Mouse (Mus musculus): ENCODE measurements around the gene Ezr.

Gene Ezr

GRCm38 (mm10) chr17:6768301-6768788 lies 14.2 kb downstream of the Ezr start:
- no peak for DNase-seq (ENCODE audit: low spot score in 2 of 2)

DNA sequence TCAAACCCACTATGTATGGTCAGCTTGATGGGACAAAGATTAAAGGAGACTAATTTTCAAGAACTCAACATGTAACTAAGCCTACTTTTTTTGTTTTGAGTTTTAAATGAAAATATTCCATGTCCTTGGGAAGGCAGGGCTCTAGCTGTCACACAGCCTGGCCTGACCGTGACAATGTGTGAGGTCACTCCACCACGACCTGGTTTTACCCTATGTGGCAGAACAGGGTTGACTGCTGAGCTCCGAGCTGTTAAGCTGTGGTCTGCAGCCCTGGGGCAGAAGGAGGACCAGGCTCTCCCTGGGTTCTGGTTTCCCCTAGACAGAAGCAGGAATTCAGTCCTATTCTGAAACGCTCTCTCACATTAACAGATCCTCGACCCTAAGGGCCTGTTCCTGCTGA lies 14.8 kb downstream of the Ezr start:
- DNase-seq (ENCODE audit: low spot score in 2 of 2) = no peak

- no peak for DNase-seq (ENCODE audit: low spot score in 2 of 2)
Measured at GRCm38 (mm10) chr17:6766823-6767222, 15.8 kb downstream of the Ezr start.

- DNase-seq (ENCODE audit: low spot score in 2 of 2) = no peak
Measured at GRCm38 (mm10) chr17:6765886-6766285, 16.7 kb downstream of the Ezr start.

- DNase-seq (ENCODE audit: low spot score in 2 of 2) = no peak
Measured at GRCm38 (mm10) chr17:6764730-6765129, 17.9 kb downstream of the Ezr start.

DNA sequence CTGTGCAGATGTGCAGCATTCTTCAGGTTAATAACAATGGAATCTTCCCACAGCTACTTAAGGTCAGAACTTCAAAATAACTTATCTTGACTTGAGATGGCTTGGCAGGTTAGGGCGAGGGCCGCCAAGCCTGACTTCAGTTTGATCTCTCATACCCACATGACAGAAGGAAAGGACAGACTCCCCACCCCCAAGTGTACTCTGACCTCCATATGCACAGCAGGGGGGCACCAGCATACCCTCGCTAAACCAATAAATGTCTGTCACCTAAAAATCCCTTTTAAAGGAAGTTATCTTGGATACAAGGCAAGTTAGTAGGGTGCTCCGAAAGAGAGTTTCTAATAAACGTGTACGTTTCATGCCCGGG lies 18.4 kb downstream of the Ezr start:
- no peak for DNase-seq (ENCODE audit: low spot score in 2 of 2)

DNA sequence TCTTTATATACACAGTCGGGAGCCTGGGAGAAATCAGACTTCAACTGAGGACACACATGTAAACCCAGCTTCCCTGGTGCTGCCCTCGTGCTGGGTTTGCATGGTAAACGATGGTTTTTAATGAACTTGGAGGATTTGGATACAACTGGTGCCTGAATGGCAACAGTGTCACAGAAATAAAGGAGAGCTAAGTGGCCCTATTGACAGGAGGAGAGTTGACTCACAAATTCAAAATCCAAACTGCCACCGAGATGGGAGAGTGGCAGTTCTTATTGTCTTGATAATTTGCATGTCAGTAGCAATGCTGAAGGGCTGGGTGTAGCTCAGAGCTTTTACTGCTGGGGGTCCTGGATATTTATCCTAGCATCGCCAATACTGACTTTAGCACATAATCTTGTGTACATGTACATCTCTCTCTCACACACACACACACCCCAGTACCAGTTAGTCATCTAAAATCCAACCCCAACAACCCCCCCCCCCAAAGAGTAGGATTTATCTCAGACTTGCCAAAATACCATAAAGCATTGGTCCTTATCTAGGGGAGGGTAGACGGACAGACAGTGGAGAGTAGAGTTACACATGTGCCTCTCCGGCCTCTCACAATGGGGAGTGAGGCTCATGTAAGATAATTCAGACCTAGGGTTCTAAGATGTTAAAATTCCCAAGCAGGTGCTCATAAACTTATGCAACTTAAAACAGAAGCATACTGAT lies 18.9 kb downstream of the Ezr start:
- no peak for DNase-seq (ENCODE audit: low spot score in 2 of 2)

DNA sequence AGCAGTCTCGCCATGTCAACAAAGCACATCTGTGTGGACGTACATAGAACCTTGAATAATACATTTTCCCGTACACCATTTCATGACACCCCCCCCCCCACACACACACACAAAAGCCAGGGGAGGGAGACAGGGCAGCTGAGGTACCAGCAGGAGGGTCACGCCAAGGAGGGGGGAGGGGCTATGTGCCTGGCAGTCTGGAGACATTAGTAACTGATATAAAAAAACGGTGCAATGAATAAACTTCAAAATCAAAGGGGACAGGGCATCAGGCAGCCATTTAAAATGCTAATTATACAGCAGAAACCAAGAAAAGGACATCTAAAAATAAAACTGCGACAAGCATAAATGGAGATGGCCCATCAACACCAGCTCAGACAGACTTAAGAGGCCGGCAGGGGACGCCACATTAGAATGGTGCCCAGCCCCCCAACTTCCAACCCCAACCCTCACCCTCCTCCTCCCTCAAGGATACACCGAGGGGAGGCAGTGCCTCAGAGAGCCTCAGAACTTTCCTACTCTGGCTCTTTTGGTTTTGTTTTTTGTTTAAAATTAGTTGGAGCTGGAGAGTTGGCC lies 22.8 kb downstream of the Ezr start:
- no peak for DNase-seq (ENCODE audit: low spot score in 2 of 2)

- no peak for DNase-seq (ENCODE audit: low spot score in 2 of 2)
Measured at GRCm38 (mm10) chr17:6758845-6759244, 23.7 kb downstream of the Ezr start.

- peak in 1 of 2 experiments; percentile 59 for DNase-seq (ENCODE audit: low spot score in 2 of 2)
Measured at GRCm38 (mm10) chr17:6757902-6758301, 24.7 kb downstream of the Ezr start.

GRCm38 (mm10) chr17:6755873-6756272 lies 26.7 kb downstream of the Ezr start:
- peak in 1 of 2 experiments; percentile 35 for DNase-seq (ENCODE audit: low spot score in 2 of 2)

- no peak for DNase-seq (ENCODE audit: low spot score in 2 of 2)
Measured at GRCm38 (mm10) chr17:6755176-6755575, 27.4 kb downstream of the Ezr start.

DNA sequence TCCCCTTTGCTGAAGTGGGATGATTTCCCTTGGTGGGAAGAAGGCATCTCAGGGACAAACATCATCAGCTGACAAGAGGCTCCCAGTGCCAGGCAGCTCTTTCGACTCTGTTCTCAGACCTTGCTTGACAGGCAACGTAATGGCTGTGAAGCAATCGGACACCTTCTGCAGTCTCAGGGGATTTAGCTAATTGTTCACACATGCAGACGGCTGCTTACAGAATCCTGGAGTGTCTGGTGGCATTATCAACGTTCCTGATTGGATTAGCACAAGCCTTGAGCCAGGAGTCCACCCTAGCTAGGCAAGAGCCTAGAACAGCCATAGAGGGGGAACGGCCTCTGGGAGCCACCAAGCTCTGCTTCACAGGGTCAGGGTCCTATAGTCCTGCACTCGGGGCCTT lies 30.2 kb downstream of the Ezr start:
- no peak for DNase-seq (ENCODE audit: low spot score in 2 of 2)

DNA sequence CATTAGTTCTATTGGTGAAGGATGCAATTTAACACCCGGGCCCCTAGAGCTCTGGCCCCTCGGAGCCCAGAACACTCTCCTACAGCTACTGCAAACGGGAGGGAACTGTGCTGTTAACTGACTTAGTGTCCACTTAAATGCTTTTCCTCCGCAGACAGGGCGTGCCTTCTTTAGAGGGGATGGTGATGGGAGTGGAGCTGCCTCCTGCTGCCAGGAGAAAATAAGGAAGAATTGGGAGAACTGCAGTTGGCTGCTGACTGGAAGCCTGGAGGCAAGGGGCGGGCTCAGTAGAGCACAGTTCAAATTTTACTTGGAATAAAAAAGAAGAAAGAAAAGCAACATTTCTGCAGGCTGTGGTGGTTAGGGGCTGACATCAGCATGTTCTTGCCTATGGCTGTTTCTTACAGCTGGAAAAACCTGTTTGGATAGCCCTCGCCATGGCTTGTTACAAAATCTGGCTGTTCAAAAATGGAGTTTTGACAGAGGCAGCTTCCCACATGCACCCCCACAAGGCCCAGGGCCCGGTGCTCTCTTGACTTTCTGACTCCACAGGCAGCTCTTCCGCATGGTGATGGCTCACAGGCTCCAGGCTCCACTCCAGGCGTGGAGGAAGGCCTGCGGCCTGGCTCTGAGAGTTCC lies 31.2 kb downstream of the Ezr start:
- peak; percentile 35 to 63 for DNase-seq (ENCODE audit: low spot score in 2 of 2)

GRCm38 (mm10) chr17:6748779-6749464 lies 33.7 kb downstream of the Ezr start:
- DNase-seq (ENCODE audit: low spot score in 2 of 2) = no peak

DNA sequence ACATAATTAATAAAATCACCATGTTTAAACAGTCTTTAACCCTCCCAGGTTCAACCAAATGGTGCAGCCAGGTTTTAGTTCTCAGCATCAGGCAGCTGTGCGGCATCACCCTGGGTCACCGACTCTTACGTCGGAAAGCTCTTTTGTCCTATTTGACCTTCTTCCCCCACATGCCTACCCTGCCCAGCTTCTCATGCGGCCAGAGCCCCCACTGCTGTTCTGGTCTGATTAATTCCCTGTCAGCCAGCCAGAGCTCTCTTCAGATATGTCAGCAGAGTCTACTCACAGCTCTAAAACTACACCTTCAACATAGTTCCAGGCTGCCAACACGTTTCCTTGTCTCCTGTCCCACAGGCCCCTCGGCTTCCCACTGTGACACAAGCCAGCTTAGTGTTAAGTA lies 35.1 kb downstream of the Ezr start:
- no peak for DNase-seq (ENCODE audit: low spot score in 2 of 2)

- no peak for DNase-seq (ENCODE audit: low spot score in 2 of 2)
Measured at GRCm38 (mm10) chr17:6746452-6747231, 35.9 kb downstream of the Ezr start.

DNA sequence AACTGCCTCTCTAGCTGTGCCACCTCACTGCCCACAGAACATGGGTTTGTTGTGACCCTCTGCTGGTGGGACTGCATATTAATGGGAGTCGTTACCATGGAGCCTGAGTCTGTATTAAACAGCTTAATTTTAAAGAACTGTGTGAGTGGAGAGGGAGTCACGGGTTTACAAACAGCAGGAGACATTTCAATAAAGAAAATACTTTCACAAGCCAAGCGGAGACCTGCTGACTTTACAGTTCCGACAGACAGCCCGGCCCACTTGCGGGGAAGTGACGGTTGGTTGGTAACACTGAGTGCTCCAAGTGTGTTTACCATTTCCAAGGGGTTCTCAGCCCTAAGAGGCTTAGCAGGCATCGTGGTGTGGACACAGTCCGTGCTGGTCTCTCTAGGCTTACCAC lies 36.6 kb downstream of the Ezr start:
- DNase-seq (ENCODE audit: low spot score in 2 of 2) = no peak

- no peak for DNase-seq (ENCODE audit: low spot score in 2 of 2)
Measured at GRCm38 (mm10) chr17:6745503-6745902, 37.1 kb downstream of the Ezr start.

DNA sequence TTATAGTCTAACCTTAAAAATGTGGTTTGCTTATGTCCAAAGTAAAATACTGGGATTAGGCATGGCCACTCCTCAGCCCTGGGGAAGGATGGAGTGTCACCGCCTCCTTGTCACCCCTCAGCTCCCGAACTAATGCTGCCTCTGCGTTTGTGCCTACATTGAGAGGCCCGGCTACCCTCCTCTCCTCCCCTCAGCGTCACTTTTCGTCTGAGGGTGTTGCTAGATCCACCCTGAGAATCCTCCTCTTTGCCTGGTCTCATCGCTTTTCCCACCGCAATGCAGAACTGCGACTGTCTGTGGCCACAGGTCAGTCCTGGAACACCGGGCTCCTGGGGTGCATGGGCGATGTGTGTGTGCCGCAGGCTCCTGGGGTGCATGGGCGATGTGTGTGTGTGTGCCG lies 37.7 kb downstream of the Ezr start:
- no peak for DNase-seq (ENCODE audit: low spot score in 2 of 2)

DNA sequence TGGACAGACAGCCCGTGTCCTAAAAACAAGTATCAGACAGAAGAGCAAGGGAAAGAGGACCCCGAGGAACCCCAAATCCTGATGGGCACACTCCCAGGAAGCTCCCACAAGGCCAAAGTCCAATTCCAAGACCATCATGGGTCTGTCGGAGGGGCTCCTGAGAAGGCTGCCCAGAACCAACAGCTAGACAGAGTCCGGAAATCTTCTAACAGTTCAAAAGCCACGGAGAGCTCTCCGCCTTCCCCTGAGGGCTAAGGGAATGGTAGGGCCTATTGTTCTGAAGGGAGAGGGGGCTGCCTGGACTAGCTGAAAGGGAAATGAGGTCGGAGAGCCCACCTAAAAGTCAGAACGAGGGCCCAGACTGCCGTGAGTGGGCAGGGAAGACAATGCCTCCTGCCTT lies 38.2 kb downstream of the Ezr start:
- no peak for DNase-seq (ENCODE audit: low spot score in 2 of 2)

- no peak for DNase-seq (ENCODE audit: low spot score in 2 of 2)
Measured at GRCm38 (mm10) chr17:6743787-6744239, 38.8 kb downstream of the Ezr start.
